In the genomic region with DNA sequence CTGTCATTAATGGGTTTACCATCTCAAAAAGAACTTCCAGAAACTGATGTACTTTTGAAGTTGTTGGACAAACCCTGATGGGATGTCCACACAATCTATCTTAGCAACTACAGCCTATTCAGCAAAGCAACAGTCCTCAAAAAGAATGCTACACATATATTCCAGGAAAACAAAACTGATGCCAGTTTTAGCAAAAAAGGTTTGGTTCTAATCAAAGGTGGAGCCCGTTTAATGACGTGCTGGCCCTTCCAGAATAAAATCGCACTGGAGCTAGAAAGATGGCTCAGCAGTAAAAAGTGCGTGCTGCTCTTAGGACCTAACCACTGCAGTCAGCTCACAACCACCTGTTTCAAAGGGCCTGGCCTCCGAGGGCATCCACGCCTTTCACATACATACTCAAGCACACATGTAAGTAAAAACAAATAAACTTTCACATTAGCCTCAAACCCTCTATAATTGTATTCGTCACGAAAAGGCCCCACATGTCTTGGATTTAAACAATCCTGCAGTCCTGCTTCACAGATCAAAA, we compare ENCODE assay signal across 8 mouse cellular contexts. TPM values are rescaled to one million over a fixed set of nuclear protein-coding genes. Genes with fewer than 3 reads are reported as not detected.
A peak's percentile ranks its signal among the peaks of the same experiment; 100 is the strongest.
DNase-seq lines count a peak whose midpoint lies in the region; ATAC-seq and TF ChIP-seq lines count a peak whose summit lies in the region.

No protein-coding gene starts in this region.

- ATAC-seq in G1E (ENCODE audit: extremely low read depth, insufficient number of reproducible peaks, low FRiP score, poor library complexity, severe bottlenecking): no peak
- ATAC-seq in hindbrain, embryonic 13.5 days (ENCODE audit: low FRiP score): no peak
- no peak for ATAC-seq in midbrain, embryonic 13.5 days

- H3K27me3 ChIP-seq in G1E (ENCODE audit: insufficient read depth, low read length): no peaks in the 10 kb centered on the region
- H3K27me3 ChIP-seq in hindbrain, embryonic 13.5 days: no peaks in the 10 kb centered on the region
- H3K27me3 ChIP-seq in midbrain, embryonic 13.5 days: peaks cover 4% of the 10 kb centered on the region; the same call in 1 of the 2 replicates

- TF ChIP-seq CTCF in G1E (IDR thresholded peaks at IDR 0.05; ENCODE audit: low read depth, low read length): no peak

- H3K9me3 ChIP-seq in G1E (replicated peaks): no peaks in the 10 kb centered on the region
- no peaks in the 10 kb centered on the region for H3K9me3 ChIP-seq in hindbrain, embryonic 13.5 days
- no peaks in the 10 kb centered on the region for H3K9me3 ChIP-seq in midbrain, embryonic 13.5 days

- DNase-seq in heart, adult 11 months: peak; percentile 74
- DNase-seq in heart, postnatal 14 days: no peak
- no peak for DNase-seq in G1E (ENCODE audit: low spot score)
- no peak for DNase-seq in adrenal gland, postnatal 25 days
- no peak for DNase-seq in embryo, embryonic 10 days (ENCODE audit: low spot score)
- DNase-seq in embryo, embryonic 10.5 days (ENCODE audit: low spot score): no peak

- H3K36me3 ChIP-seq in G1E (replicated peaks): peaks cover 47% of the 10 kb centered on the region
- peaks cover 18% of the 10 kb centered on the region for H3K36me3 ChIP-seq in hindbrain, embryonic 13.5 days
- H3K36me3 ChIP-seq in midbrain, embryonic 13.5 days: peaks cover 20% of the 10 kb centered on the region

- WGBS in hindbrain, embryonic 13.5 days: 81% methylated on average over 8 of the region's 8 CpGs
- WGBS in midbrain, embryonic 13.5 days: 78% methylated on average over 8 of the region's 8 CpGs

- H3K4me1 ChIP-seq in G1E (ENCODE audit: insufficient read depth, low read depth, low read length): peaks cover 50% of the 10 kb centered on the region
- peaks cover 26% of the 10 kb centered on the region for H3K4me1 ChIP-seq in hindbrain, embryonic 13.5 days (replicated peaks)
- H3K4me1 ChIP-seq in midbrain, embryonic 13.5 days (replicated peaks): peaks cover 21% of the 10 kb centered on the region

- H3K27ac ChIP-seq in hindbrain, embryonic 13.5 days: no peak overlapping the region
- H3K27ac ChIP-seq in midbrain, embryonic 13.5 days: no peak overlapping the region

- H3K4me3 ChIP-seq in G1E (ENCODE audit: low read depth, low read length): peak overlapping the region; percentile 99
- peak overlapping the region; percentile 96 for H3K4me3 ChIP-seq in hindbrain, embryonic 13.5 days
- H3K4me3 ChIP-seq in midbrain, embryonic 13.5 days (replicated peaks): peak overlapping the region; percentile 95

- H3K9ac ChIP-seq in hindbrain, embryonic 13.5 days: peak overlapping the region; percentile 96
- H3K9ac ChIP-seq in midbrain, embryonic 13.5 days (replicated peaks): no peak overlapping the region

- intact Hi-C loops in heart, postnatal 14 days (cut with DNase I): no loop called here

- peak overlapping the region; percentile 96 for H3K4me2 ChIP-seq in hindbrain, embryonic 13.5 days
- H3K4me2 ChIP-seq in midbrain, embryonic 13.5 days (replicated peaks): peak overlapping the region; percentile 98

RNA-seq across cellular contexts. Expression of a gene that starts 18.8 kb away (rescaled TPM):
- 10 to 100 TPM; 60.8 to 66.6 TPM for total RNA-seq in heart, postnatal 14 days (2021)
- total RNA-seq in G1E (2014; fragmentation: Nextera tagmentation) (202 and 209 TPM in 2 replicates), G1E (2017) (192 and 214 TPM in 2 replicates)
- polyA plus RNA-seq in G1E (2012): 132 and 176 TPM in 2 replicates
- 7.4 and 7.5 TPM in 2 replicates for polyA plus RNA-seq in hindbrain, embryonic 13.5 days (2015; fragmentation: Nextera tagmentation; extraction: Ambion mirVana)
- polyA plus RNA-seq in midbrain, embryonic 13.5 days (2015; fragmentation: Nextera tagmentation; extraction: Ambion mirVana): 6.8 and 7.0 TPM in 2 replicates
- 57.2 and 75.3 TPM in 2 replicates for total RNA-seq in adrenal gland, postnatal 25 days (2021)
